Mouse (Mus musculus): ENCODE data around the gene Barhl1. TPM values are rescaled to one million over a fixed set of nuclear protein-coding genes. Genes with fewer than 3 reads are reported as not detected.

Gene Barhl1
- total RNA-seq (2022), result not detected

GRCm38 (mm10) chr2:28916513-28916865, at the start of gene Barhl1:
Gene Barhl1 (minus strand): TSS chr2:28916668.
- DNase-seq (ENCODE audit: low spot score), result no peak

- DNase-seq (ENCODE audit: low spot score), result no peak
Measured at GRCm38 (mm10) chr2:28963565-28963964, 47.1 kb upstream of the Barhl1 start.

- no peak for DNase-seq (ENCODE audit: low spot score)
Measured at GRCm38 (mm10) chr2:28961636-28962035, 45.2 kb upstream of the Barhl1 start.

- DNase-seq (ENCODE audit: low spot score), result no peak
Measured at GRCm38 (mm10) chr2:28961024-28961585, 44.6 kb upstream of the Barhl1 start.

- no peak for DNase-seq (ENCODE audit: low spot score)
Measured at GRCm38 (mm10) chr2:28956874-28957273, 40.4 kb upstream of the Barhl1 start.

GRCm38 (mm10) chr2:28954595-28954994, 38.1 kb upstream of the Barhl1 start:
- DNase-seq (ENCODE audit: low spot score), result no peak

GRCm38 (mm10) chr2:28952981-28953380, 36.5 kb upstream of the Barhl1 start:
- DNase-seq (ENCODE audit: low spot score), result no peak

- DNase-seq (ENCODE audit: low spot score), result no peak
Measured at GRCm38 (mm10) chr2:28946312-28946711, 29.8 kb upstream of the Barhl1 start.

- no peak for DNase-seq (ENCODE audit: low spot score)
Measured at GRCm38 (mm10) chr2:28945388-28945787, 28.9 kb upstream of the Barhl1 start.

GRCm38 (mm10) chr2:28943666-28944516, 27.4 kb upstream of the Barhl1 start:
- DNase-seq (ENCODE audit: low spot score), result no peak

GRCm38 (mm10) chr2:28938997-28939396, 22.5 kb upstream of the Barhl1 start:
- DNase-seq (ENCODE audit: low spot score), result no peak

GRCm38 (mm10) chr2:28930571-28930970, 14.1 kb upstream of the Barhl1 start:
- DNase-seq (ENCODE audit: low spot score), result no peak

- no peak for DNase-seq (ENCODE audit: low spot score)
Measured at GRCm38 (mm10) chr2:28923912-28924311, 7.4 kb upstream of the Barhl1 start.

- DNase-seq (ENCODE audit: low spot score), result no peak
Measured at GRCm38 (mm10) chr2:28919001-28919400, 2.5 kb upstream of the Barhl1 start.

- DNase-seq (ENCODE audit: low spot score), result no peak
Measured at GRCm38 (mm10) chr2:28917518-28918361, 1.3 kb upstream of the Barhl1 start.

GRCm38 (mm10) chr2:28917156-28917517, 669 bp upstream of the Barhl1 start:
- DNase-seq (ENCODE audit: low spot score), result no peak

GRCm38 (mm10) chr2:28915768-28916512, 528 bp downstream of the Barhl1 start:
- no peak for DNase-seq (ENCODE audit: low spot score)

GRCm38 (mm10) chr2:28915104-28915738, 1.2 kb downstream of the Barhl1 start:
- DNase-seq (ENCODE audit: low spot score), result no peak

GRCm38 (mm10) chr2:28914121-28914520, 2.3 kb downstream of the Barhl1 start:
- DNase-seq (ENCODE audit: low spot score), result no peak

GRCm38 (mm10) chr2:28912961-28913360, 3.5 kb downstream of the Barhl1 start:
- no peak for DNase-seq (ENCODE audit: low spot score)

GRCm38 (mm10) chr2:28912039-28912700, 4.3 kb downstream of the Barhl1 start:
- DNase-seq (ENCODE audit: low spot score), result no peak

Data from heart, adult 8-10 months (tissue).